Mouse (Mus musculus) neural tube, embryonic 11.5 days (tissue): ENCODE data around the gene Srp68. TPM values are rescaled to one million over a fixed set of nuclear protein-coding genes. Genes with fewer than 3 reads are reported as not detected.

Experiments used
- ATAC-seq: fragments of 200-750 bp; cut with Nextera tagmentation; 2 replicates; pipeline ENCODE4 v1.8.0; 2017; ENCODE audit warnings: moderate number of reproducible peaks, mild to moderate bottlenecking, moderate TSS enrichment, moderate library complexity; ENCODE audit not compliant: insufficient read depth, low FRiP score, low TSS enrichment
- DNase-seq: peaks from one replicate; pipeline ENCODE4 v3.0.0-alpha.2; 2015; ENCODE audit warnings: low spot score
- H3K27ac ChIP-seq: fragments of 300-500 bp; sonication (generic); 2 replicates; pipeline ENCODE4 v1.5.1; 2014; ENCODE audit warnings: low read depth, mild to moderate bottlenecking, low read length
- H3K27me3 ChIP-seq: fragments of 300-500 bp; sonication (generic); 2 replicates; pipeline ENCODE4 v1.6.1; 2014; ENCODE audit warnings: mild to moderate bottlenecking, low read length, mixed read lengths; ENCODE audit not compliant: control insufficient read depth, insufficient read depth
- H3K36me3 ChIP-seq: fragments of 300-500 bp; sonication (generic); 2 replicates; pipeline ENCODE4 v1.6.1; 2014; ENCODE audit warnings: mild to moderate bottlenecking, low read length, moderate library complexity, mixed read lengths; ENCODE audit not compliant: control insufficient read depth, insufficient read depth
- H3K4me1 ChIP-seq: fragments of 300-500 bp; sonication (generic); 2 replicates; pipeline ENCODE4 v1.6.1; 2014; ENCODE audit warnings: low read length, mixed read lengths; ENCODE audit not compliant: control insufficient read depth, insufficient read depth
- H3K4me2 ChIP-seq: fragments of 300-500 bp; sonication (generic); 2 replicates; pipeline ENCODE4 v1.6.1; 2014; ENCODE audit warnings: low read depth, mild to moderate bottlenecking, moderate library complexity
- H3K4me3 ChIP-seq: fragments of 300-500 bp; sonication (generic); 2 replicates; pipeline ENCODE4 v1.5.1; 2014; ENCODE audit warnings: low read depth, low read length
- H3K9ac ChIP-seq: fragments of 300-500 bp; sonication (generic); 2 replicates; pipeline ENCODE4 v1.6.1; 2014; ENCODE audit warnings: mild to moderate bottlenecking, low read length
- H3K9me3 ChIP-seq: fragments of 300-500 bp; sonication (generic); 2 replicates; pipeline ENCODE4 v1.6.1; 2016; ENCODE audit warnings: low read length; ENCODE audit not compliant: control insufficient read depth
- WGBS: fragments of 180-500 bp; shearing (Covaris S2); extraction: QIAGEN DNeasy Blood & Tissue Kit; methylation state at CpG from one replicate; pipeline ENCODE4 v1.1.7; 2014; 5-methylcytosine and 5-hydroxymethylcytosine counted together
- polyA plus RNA-seq: library from polyadenylated mRNA; unstranded; fragments of >200 nt; fragmentation: Nextera tagmentation; extraction: Ambion mirVana; gene quantifications from 2 replicates; pipeline ENCODE4 v1.2.1, GENCODE M21; 2014

Srp68 gene
- polyA plus RNA-seq, 1 experiment from 2014 or later, result 87.4 TPM

- WGBS, result 76% methylated on average over 7 of the region's 7 CpGs
- ATAC-seq (no peak), DNase-seq (no peak)
- H3K27me3 ChIP-seq, result no peaks in the 10 kb centered on the region
- no peaks in the 10 kb centered on the region for H3K36me3 ChIP-seq
- no peak overlapping the region for H3K9ac ChIP-seq
- H3K4me2 ChIP-seq, result no peak overlapping the region
- no peaks in the 10 kb centered on the region for H3K9me3 ChIP-seq
- H3K4me3 ChIP-seq, result no peak overlapping the region
- no peak overlapping the region for H3K27ac ChIP-seq
- H3K4me1 ChIP-seq, result no peaks in the 10 kb centered on the region; the same call in 1 of the 2 replicates
These were observed 58.8 kb downstream of the Srp68 start for GRCm38 (mm10) chr11:116215181-116215580.

DNA sequence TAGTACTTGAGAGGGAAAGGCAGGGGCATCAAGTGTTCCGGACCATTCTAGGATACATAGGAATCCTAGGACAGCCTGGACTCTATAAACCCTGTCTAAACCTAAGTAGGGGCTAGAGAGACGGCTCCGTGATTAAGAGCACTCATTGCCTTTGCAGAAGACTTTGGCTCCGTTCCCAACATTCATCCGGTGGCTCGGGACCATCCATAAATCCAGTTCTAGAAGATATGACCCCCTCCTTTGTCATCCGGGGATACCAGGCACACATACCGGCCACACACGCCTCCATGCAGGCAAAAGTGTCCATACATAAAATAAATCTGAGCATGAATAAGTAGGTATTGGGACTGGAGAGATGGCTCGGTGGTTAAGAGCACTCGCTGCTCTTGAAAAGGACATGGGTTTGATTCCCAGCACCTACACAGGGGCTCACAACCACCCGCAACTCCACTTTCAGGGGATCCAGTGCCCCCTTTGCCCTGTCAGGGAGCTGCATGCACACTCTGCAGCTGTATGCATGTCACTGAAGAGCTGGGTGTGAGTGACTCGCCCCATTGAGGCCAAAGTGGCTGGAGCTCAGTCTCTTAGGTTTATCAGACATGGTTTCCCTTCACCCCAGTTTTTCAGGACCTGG, 60.0 kb downstream of the Srp68 start:
- Histone ChIP-seq H3K4me2 (no peak overlapping the region), H3K9ac (no peak overlapping the region), H3K36me3 (no peaks in the 10 kb centered on the region), H3K27me3 (no peaks in the 10 kb centered on the region), H3K4me3 (no peak overlapping the region), H3K27ac (no peak overlapping the region), H3K4me1 (no peaks in the 10 kb centered on the region; the same call in 1 of the 2 replicates), H3K9me3 (no peaks in the 10 kb centered on the region)
- ATAC-seq (no peak), DNase-seq (no peak)
- 92% methylated on average over 13 of the region's 13 CpGs for WGBS

DNA sequence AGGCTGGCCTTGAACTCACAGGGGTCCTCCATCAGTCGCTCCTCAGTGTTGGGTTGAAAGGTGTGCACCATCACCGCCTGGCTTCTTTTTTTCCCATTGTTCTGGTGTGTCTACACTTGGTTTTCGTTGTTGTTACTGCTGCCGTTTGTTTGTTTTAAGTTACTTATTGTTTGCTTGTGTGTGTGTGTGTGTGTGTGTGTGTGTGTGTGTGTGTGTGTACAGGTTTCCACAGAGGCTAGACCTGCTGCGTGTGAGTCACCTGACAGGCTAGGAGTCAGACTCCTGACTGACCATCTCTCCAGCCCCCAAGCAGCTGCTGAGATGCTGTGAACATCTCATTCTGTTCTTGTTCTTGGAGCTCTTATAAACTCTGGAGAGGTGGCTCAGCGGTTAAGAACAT, 61.2 kb downstream of the Srp68 start:
- H3K36me3 ChIP-seq, result no peaks in the 10 kb centered on the region
- no peaks in the 10 kb centered on the region for H3K27me3 ChIP-seq
- H3K4me2 ChIP-seq, result no peak overlapping the region
- DNase-seq (no peak), ATAC-seq (no peak)
- 86% methylated on average over 6 of the region's 6 CpGs for WGBS
- no peaks in the 10 kb centered on the region for H3K4me1 ChIP-seq
- H3K9me3 ChIP-seq, result no peaks in the 10 kb centered on the region
- no peak overlapping the region for H3K4me3 ChIP-seq
- no peak overlapping the region for H3K9ac ChIP-seq
- no peak overlapping the region for H3K27ac ChIP-seq

DNA sequence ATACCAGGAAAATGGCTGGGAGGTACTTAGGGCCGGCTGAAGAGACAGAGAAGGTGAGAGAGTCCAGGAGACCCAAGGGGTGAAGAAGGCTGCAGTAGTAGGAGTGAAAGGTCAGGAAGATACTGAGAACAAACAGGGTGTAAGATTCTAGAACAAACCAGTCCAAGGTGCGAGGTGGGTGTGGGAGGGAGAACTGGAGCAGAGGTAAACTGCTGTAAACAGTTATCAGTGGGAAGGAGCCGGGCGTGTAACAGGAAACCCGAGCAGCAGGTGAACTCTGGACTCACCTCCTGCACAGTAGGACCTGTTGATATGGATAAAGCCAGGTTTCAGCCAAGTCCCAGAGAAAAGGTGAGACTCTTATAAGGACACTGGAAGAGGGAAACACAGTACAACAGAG, 63.3 kb downstream of the Srp68 start:
- H3K9ac ChIP-seq, result no peak overlapping the region
- no peaks in the 10 kb centered on the region for H3K9me3 ChIP-seq
- ATAC-seq (no peak), DNase-seq (no peak)
- H3K36me3 ChIP-seq, result no peaks in the 10 kb centered on the region
- 59% methylated on average over 5 of the region's 5 CpGs for WGBS
- H3K4me3 ChIP-seq, result no peak overlapping the region
- H3K27ac ChIP-seq, result no peak overlapping the region
- H3K27me3 ChIP-seq, result no peaks in the 10 kb centered on the region
- H3K4me1 ChIP-seq, result no peaks in the 10 kb centered on the region
- H3K4me2 ChIP-seq, result no peak overlapping the region

- DNase-seq (no peak), ATAC-seq (no peak)
- Histone ChIP-seq H3K4me1 (no peaks in the 10 kb centered on the region), H3K27ac (no peak overlapping the region), H3K9ac (no peak overlapping the region), H3K4me2 (no peak overlapping the region), H3K27me3 (no peaks in the 10 kb centered on the region), H3K36me3 (no peaks in the 10 kb centered on the region), H3K4me3 (no peak overlapping the region), H3K9me3 (no peaks in the 10 kb centered on the region)
- 79% methylated on average over 8 of the region's 8 CpGs for WGBS
These were observed 64.8 kb downstream of the Srp68 start for GRCm38 (mm10) chr11:116209257-116209656.

GRCm38 (mm10) chr11:116208660-116209059, 65.4 kb downstream of the Srp68 start:
- WGBS, result 80% methylated on average over 3 of the region's 3 CpGs
- H3K9me3 ChIP-seq, result no peaks in the 10 kb centered on the region
- no peak for DNase-seq
- no peak overlapping the region for H3K9ac ChIP-seq
- no peak overlapping the region for H3K4me2 ChIP-seq
- no peak for ATAC-seq
- H3K36me3 ChIP-seq, result no peaks in the 10 kb centered on the region
- no peaks in the 10 kb centered on the region for H3K4me1 ChIP-seq
- H3K27ac ChIP-seq, result no peak overlapping the region
- no peaks in the 10 kb centered on the region for H3K27me3 ChIP-seq
- H3K4me3 ChIP-seq, result no peak overlapping the region

GRCm38 (mm10) chr11:116206678-116207077, 67.3 kb downstream of the Srp68 start:
- Histone ChIP-seq H3K4me1 (no peaks in the 10 kb centered on the region), H3K27me3 (no peaks in the 10 kb centered on the region), H3K9ac (no peak overlapping the region), H3K36me3 (no peaks in the 10 kb centered on the region), H3K27ac (no peak overlapping the region), H3K9me3 (no peaks in the 10 kb centered on the region), H3K4me3 (no peak overlapping the region), H3K4me2 (no peak overlapping the region)
- ATAC-seq (no peak), DNase-seq (no peak)
- 66% methylated on average over 4 of the region's 4 CpGs for WGBS

DNA sequence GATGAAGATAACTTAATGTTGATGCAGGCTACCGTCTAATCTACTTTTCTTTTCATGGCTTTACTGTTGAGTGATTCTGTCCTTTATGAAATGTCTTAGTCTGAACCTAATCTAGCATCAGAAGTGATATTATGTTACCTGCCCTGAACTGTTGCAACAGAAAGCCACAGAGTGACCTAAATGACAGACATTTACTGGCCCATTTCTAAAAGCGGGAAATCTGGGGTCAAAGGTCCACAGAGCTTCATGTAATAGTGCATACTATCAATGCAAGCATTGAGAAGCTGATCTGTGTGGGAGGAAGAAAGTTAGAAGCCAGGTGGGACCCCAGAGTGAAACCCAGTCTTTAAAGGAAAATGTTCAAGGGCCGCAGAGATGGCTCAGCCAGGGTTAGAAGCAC, 70.9 kb downstream of the Srp68 start:
- Histone ChIP-seq H3K4me1 (no peaks in the 10 kb centered on the region), H3K9ac (no peak overlapping the region), H3K36me3 (no peaks in the 10 kb centered on the region), H3K27ac (no peak overlapping the region), H3K9me3 (no peaks in the 10 kb centered on the region), H3K4me2 (no peak overlapping the region), H3K27me3 (no peaks in the 10 kb centered on the region), H3K4me3 (no peak overlapping the region)
- ATAC-seq (no peak), DNase-seq (no peak)
- 95% methylated on average over 3 of the region's 3 CpGs for WGBS

DNA sequence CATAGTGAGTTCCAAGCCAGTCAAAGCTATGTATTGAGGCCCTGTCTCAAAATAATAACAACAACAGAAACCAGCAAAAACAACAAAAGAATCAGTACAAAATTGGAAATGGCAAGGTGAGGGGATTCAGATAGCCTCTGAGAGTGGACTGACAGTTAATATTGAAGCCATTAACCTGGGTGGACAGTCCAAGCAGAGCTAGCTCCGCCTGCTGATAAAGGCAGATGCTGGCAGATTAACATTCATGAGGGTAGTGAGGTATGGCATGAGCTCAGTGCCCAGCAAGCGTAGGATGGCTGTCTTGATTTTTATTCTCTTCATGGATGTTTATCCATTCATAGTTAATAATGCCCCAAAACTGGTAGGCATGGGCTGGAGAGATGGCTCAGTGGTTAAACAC, 72.9 kb downstream of the Srp68 start:
- no peak overlapping the region for H3K4me2 ChIP-seq
- WGBS, result 93% methylated on average over 2 of the region's 2 CpGs
- H3K27ac ChIP-seq, result no peak overlapping the region
- DNase-seq, result no peak
- H3K9ac ChIP-seq, result no peak overlapping the region
- no peak overlapping the region for H3K4me3 ChIP-seq
- no peaks in the 10 kb centered on the region for H3K27me3 ChIP-seq
- H3K4me1 ChIP-seq, result no peaks in the 10 kb centered on the region
- no peaks in the 10 kb centered on the region for H3K36me3 ChIP-seq
- ATAC-seq, result no peak
- no peaks in the 10 kb centered on the region for H3K9me3 ChIP-seq
